Mouse (Mus musculus) intestine, embryonic 14.5 days (tissue): ENCODE data around the gene Oscp1. TPM values are rescaled to one million over a fixed set of nuclear protein-coding genes. Genes with fewer than 3 reads are reported as not detected.

ENCODE experiments used
- ATAC-seq: fragments of 200-750 bp; cut with Nextera tagmentation; replicated peaks from 2 replicates; pipeline ENCODE4 v1.8.0; 2017; ENCODE audit warnings: low read depth, moderate number of reproducible peaks, moderate TSS enrichment, moderate library complexity; ENCODE audit not compliant: low FRiP score, low TSS enrichment
- DNase-seq: peaks from one replicate; pipeline ENCODE4 v3.0.0-alpha.2; 2018; ENCODE audit warnings: low spot score
- H3K27ac ChIP-seq: fragments of 300-500 bp; sonication (generic); 2 replicates; pipeline ENCODE4 v1.5.1; 2014; ENCODE audit warnings: low read depth, mild to moderate bottlenecking, control low read depth
- H3K27me3 ChIP-seq: fragments of 300-500 bp; sonication (generic); replicated peaks from 2 replicates; pipeline ENCODE4 v1.6.1; 2014; ENCODE audit warnings: low read length, control low read depth; ENCODE audit not compliant: control insufficient read depth, insufficient read depth
- H3K36me3 ChIP-seq: fragments of 300-500 bp; sonication (generic); 2 replicates; pipeline ENCODE4 v1.6.1; 2014; ENCODE audit warnings: low read length, control low read depth; ENCODE audit not compliant: control insufficient read depth, insufficient read depth
- H3K4me1 ChIP-seq: fragments of 300-500 bp; sonication (generic); replicated peaks from 2 replicates; pipeline ENCODE4 v1.6.1; 2014; ENCODE audit warnings: low read length, control low read depth, mixed read lengths; ENCODE audit not compliant: control insufficient read depth, insufficient read depth
- H3K4me2 ChIP-seq: fragments of 300-500 bp; sonication (generic); 2 replicates; pipeline ENCODE4 v1.6.1; 2014; ENCODE audit warnings: low read length
- H3K4me3 ChIP-seq: fragments of 300-500 bp; sonication (generic); 2 replicates; pipeline ENCODE4 v1.5.1; 2014; ENCODE audit warnings: low read depth, low read length, control low read depth, mixed read lengths
- H3K9ac ChIP-seq: fragments of 300-500 bp; sonication (generic); 2 replicates; pipeline ENCODE4 v1.6.1; 2014; ENCODE audit warnings: mild to moderate bottlenecking, low read length
- H3K9me3 ChIP-seq: fragments of 300-500 bp; sonication (generic); 2 replicates; pipeline ENCODE4 v1.6.1; 2016; ENCODE audit warnings: low read length, control low read depth; ENCODE audit not compliant: control insufficient read depth
- WGBS: fragments of 180-500 bp; shearing (Covaris S2); extraction: QIAGEN DNeasy Blood & Tissue Kit; methylation state at CpG from one replicate; pipeline ENCODE4 v1.1.7; 2014; 5-methylcytosine and 5-hydroxymethylcytosine counted together
- polyA plus RNA-seq: library from polyadenylated mRNA; unstranded; fragments of >200 nt; fragmentation: Nextera tagmentation; extraction: Ambion mirVana; gene quantifications from 2 replicates; pipeline ENCODE4 v1.2.1, GENCODE M21; 2014

Gene Oscp1
- 12.1 and 13.5 TPM in 2 replicates for polyA plus RNA-seq

GRCm38 (mm10) chr4:126058134-126058996, at the start of gene Oscp1:
TSS of gene Oscp1 (plus strand) at chr4:126058565.
- Histone ChIP-seq H3K4me1 (peaks cover 3% of the 10 kb centered on the region; the same call in 1 of the 2 replicates), H3K9ac (peak within 1 kb of the TSS; percentile 34), H3K27ac (peak within 1 kb of the TSS; percentile 52; the same call in 1 of the 2 replicates), H3K4me2 (peak within 1 kb of the TSS; percentile 78), H3K36me3 (peaks cover 26% of the 10 kb centered on the region), H3K27me3 (no peaks in the 10 kb centered on the region), H3K4me3 (peak within 1 kb of the TSS; percentile 68), H3K9me3 (no peaks in the 10 kb centered on the region)
- DNase-seq (peak; percentile 93), ATAC-seq (peak; percentile 95)
- WGBS: under 1% methylated on average over 57 of the region's 57 CpGs

- H3K27ac ChIP-seq: no peak overlapping the region
- no peak overlapping the region for H3K4me3 ChIP-seq
- no peak overlapping the region for H3K4me2 ChIP-seq
- H3K4me1 ChIP-seq: no peaks in the 10 kb centered on the region
- no peaks in the 10 kb centered on the region for H3K9me3 ChIP-seq
- DNase-seq: no peak
- no peak for ATAC-seq
- no peak overlapping the region for H3K9ac ChIP-seq
- 74% methylated on average over 7 of the region's 7 CpGs for WGBS
- no peaks in the 10 kb centered on the region for H3K27me3 ChIP-seq
- H3K36me3 ChIP-seq: no peaks in the 10 kb centered on the region
Measured at GRCm38 (mm10) chr4:126017676-126018332, 40.6 kb upstream of the Oscp1 start.

DNA sequence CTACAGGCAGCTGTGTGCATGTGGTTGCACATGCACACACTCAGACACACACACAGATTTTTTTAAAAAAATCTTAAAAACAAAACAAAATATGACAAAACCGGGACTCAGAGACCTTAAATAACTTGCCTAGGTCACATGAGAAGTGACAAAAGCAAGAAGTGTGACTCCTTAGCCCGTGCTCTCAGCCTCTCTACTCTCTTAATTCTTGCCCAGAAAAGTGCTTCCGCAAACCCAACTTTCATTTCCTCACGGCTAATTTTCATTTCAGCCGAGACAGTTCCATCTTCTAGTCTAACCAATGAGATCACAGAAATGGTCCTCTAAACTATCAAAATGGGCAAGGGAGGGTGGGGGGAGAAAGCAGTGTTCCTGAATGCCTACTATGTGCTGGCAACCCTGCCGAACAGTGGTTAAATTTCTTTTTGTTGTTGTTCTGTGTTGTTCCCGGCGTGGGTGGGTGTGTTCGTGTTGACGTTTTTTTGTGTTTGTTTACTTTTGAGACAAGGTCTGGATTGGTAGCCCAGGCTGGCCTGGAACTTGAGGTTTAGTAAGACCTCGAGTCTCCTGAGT, 39.3 kb upstream of the Oscp1 start:
- Histone ChIP-seq H3K27me3 (no peaks in the 10 kb centered on the region), H3K36me3 (no peaks in the 10 kb centered on the region), H3K4me3 (no peak overlapping the region), H3K4me1 (no peaks in the 10 kb centered on the region), H3K27ac (no peak overlapping the region), H3K4me2 (no peak overlapping the region), H3K9ac (no peak overlapping the region), H3K9me3 (no peaks in the 10 kb centered on the region)
- 76% methylated on average over 11 of the region's 11 CpGs for WGBS
- DNase-seq (no peak), ATAC-seq (no peak)

DNA sequence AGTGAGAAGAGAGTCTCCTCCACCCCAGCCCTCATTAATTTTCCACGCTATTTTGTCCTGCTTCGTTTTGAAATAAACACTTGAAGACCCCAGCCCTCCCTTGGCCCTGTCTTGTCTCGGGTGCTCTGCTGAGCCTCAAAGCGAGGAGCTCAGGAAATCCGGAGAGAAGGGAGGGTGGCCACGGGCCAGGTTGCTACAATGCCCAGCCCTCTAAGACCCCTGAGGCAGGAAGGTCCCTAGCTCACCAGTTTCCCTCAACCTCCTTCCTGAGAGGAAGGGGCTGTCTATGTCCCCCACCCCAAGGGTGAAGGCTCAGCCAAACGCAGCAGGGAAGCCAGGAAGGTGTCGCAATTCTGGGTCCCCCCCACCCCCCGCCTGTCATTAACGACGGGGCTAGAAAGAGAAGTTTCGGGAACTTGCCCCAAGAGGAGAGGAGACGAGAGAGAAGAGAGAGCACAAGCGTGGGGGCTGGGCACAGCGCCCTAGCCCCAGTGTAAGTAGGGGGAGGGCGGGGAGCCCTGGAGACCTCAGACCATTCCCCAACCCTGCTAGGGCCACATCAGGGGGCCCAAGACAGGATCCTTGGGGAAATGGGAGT, 34.0 kb upstream of the Oscp1 start, which contains the start of gene Csf3r:
Gene Csf3r (plus strand): TSS at position 248 of the 598 bp plus-strand sequence.
- no peak within 1 kb of the TSS for H3K9ac ChIP-seq
- DNase-seq (no peak), ATAC-seq (no peak)
- no peaks in the 10 kb centered on the region for H3K36me3 ChIP-seq
- no peaks in the 10 kb centered on the region for H3K4me1 ChIP-seq
- no peak within 1 kb of the TSS for H3K4me3 ChIP-seq
- no peak within 1 kb of the TSS for H3K27ac ChIP-seq
- no peaks in the 10 kb centered on the region for H3K27me3 ChIP-seq
- no peak within 1 kb of the TSS for H3K4me2 ChIP-seq
- 38% methylated on average over 16 of the region's 16 CpGs for WGBS
- no peaks in the 10 kb centered on the region for H3K9me3 ChIP-seq

DNA sequence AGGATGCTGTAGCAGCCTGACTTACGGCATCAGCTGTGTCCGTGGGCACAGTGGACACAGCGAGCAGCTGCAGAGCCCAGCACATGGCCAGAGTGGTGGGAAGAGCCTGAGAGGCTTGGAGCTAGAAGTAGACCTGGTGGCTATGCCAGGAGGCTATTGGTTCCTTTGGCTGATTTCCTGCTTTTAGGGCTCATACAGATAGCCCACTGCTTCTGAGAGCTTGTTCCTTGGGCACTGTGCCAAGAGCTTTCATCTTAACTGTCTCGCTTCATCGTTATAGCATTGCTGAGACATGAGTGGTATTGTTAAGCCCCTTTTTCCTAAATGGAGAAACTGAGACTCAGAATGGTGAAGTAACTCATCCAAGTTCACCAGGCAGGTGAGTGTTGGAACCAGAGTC, 32.6 kb upstream of the Oscp1 start:
- DNase-seq: no peak
- H3K27me3 ChIP-seq: no peaks in the 10 kb centered on the region
- no peak for ATAC-seq
- no peaks in the 10 kb centered on the region for H3K4me1 ChIP-seq
- 81% methylated on average over 5 of the region's 5 CpGs for WGBS
- no peak overlapping the region for H3K9ac ChIP-seq
- no peak overlapping the region for H3K4me3 ChIP-seq
- H3K36me3 ChIP-seq: no peaks in the 10 kb centered on the region
- H3K4me2 ChIP-seq: no peak overlapping the region
- H3K27ac ChIP-seq: no peak overlapping the region
- no peaks in the 10 kb centered on the region for H3K9me3 ChIP-seq

DNA sequence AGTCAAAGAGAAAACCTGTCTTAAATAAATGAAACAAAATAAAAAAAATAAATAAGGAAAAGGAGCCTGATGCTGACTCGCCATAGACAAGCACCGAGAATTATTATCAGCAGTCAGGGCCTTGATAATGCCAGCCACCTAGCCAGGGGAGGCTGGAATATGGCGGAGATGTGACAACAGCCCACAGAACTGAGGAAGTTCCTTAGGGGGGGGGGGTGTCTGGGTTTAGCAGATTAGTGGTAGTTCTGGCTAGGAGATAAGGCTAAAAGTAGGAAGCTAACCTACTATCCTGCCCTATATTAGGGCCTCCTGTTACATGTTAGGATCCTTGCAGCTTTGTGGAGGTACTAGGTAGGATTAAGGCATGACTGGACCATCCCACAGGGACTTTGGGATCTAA, 30.4 kb upstream of the Oscp1 start:
- WGBS: 84% methylated on average over 3 of the region's 3 CpGs
- Histone ChIP-seq H3K9me3 (no peaks in the 10 kb centered on the region), H3K27me3 (no peaks in the 10 kb centered on the region), H3K4me1 (no peaks in the 10 kb centered on the region), H3K4me3 (no peak overlapping the region), H3K27ac (no peak overlapping the region), H3K4me2 (no peak overlapping the region), H3K9ac (no peak overlapping the region), H3K36me3 (no peaks in the 10 kb centered on the region)
- no peak for ATAC-seq
- DNase-seq: no peak

- ATAC-seq (no peak), DNase-seq (no peak)
- no peak overlapping the region for H3K27ac ChIP-seq
- H3K4me1 ChIP-seq: no peaks in the 10 kb centered on the region
- H3K9ac ChIP-seq: no peak overlapping the region
- H3K36me3 ChIP-seq: no peaks in the 10 kb centered on the region
- no peaks in the 10 kb centered on the region for H3K9me3 ChIP-seq
- no peak overlapping the region for H3K4me3 ChIP-seq
- no peak overlapping the region for H3K4me2 ChIP-seq
- H3K27me3 ChIP-seq: no peaks in the 10 kb centered on the region
- 65% methylated on average over 3 of the region's 3 CpGs for WGBS
Measured at GRCm38 (mm10) chr4:126029042-126029441, 29.3 kb upstream of the Oscp1 start.

- no peak for DNase-seq
- Histone ChIP-seq H3K9me3 (no peaks in the 10 kb centered on the region), H3K27ac (no peak overlapping the region), H3K9ac (no peak overlapping the region), H3K27me3 (no peaks in the 10 kb centered on the region), H3K4me3 (no peak overlapping the region), H3K4me2 (no peak overlapping the region), H3K4me1 (no peaks in the 10 kb centered on the region), H3K36me3 (no peaks in the 10 kb centered on the region)
- no peak for ATAC-seq
- WGBS: 81% methylated on average over 5 of the region's 5 CpGs
Measured at GRCm38 (mm10) chr4:126030705-126031104, 27.7 kb upstream of the Oscp1 start.
